Mouse (Mus musculus) small intestine, adult 2 months (tissue): Measurements from ENCODE around the gene F2rl2.

Experiments
- CTCF ChIP-seq: fragments of 200-500 bp; IDR thresholded peaks from 2 replicates; pipeline ENCODE4 v1.5.1; 2012; ENCODE audit warnings: low read depth, mild to moderate bottlenecking, control low read depth, inconsistent platforms, low read length, moderate library complexity, mixed read lengths; ENCODE audit not compliant: insufficient replicate concordance, insufficient read length; ENCODE audit errors: extremely low read depth
- POLR2A ChIP-seq: fragments of 200-500 bp; IDR thresholded peaks from 2 replicates; pipeline ENCODE4 v1.6.1; 2012; ENCODE audit warnings: low read depth, mild to moderate bottlenecking, control low read depth, inconsistent platforms, low read length, moderate library complexity

DNA sequence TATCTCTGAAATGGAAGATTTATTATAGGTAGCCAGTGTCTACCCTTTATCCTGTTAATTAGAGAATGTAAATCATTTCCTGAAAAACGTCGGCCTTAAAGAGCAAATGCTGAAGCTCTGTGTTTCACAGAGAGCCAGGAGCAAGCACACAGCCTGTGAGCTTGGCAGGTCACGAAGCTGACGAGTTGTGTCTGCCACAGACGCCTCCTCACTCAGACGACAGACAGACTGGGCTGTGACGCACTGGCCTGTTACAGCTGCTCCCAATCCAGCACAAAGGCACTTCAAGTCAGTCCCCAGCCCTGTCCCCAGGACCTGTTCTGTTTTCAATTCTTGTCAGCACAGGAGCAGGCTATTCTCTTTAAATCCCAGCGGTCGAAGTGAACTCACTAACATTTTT, 41.4 kb upstream of the F2rl2 start:
- TF ChIP-seq POLR2A (no peak), CTCF (no peak)
